Mouse (Mus musculus) thymus, adult 2 months (tissue): ENCODE measurements around the gene Pclo.

ENCODE experiments used
- CTCF ChIP-seq: fragments of 200-500 bp; IDR thresholded peaks from 2 replicates; pipeline ENCODE4 v1.5.1; 2012; ENCODE audit warnings: mild to moderate bottlenecking, control low read depth, low read length, moderate library complexity, borderline replicate concordance; ENCODE audit not compliant: control insufficient read depth, poor library complexity, insufficient read depth; ENCODE audit errors: extremely low read depth
- POLR2A ChIP-seq: fragments of 200-500 bp; IDR thresholded peaks from 2 replicates; pipeline ENCODE4 v1.6.1; 2012; ENCODE audit warnings: mild to moderate bottlenecking, low read length, control low read depth, moderate library complexity; ENCODE audit not compliant: control insufficient read depth, poor library complexity, insufficient read depth; ENCODE audit errors: extremely low read depth

GRCm38 (mm10) chr5:14645856-14646255 is 131.1 kb downstream of the Pclo start:
- TF ChIP-seq POLR2A (no peak), CTCF (no peak)
